Mouse (Mus musculus) mouse embryonic stem cell (cell line): ENCODE measurements around the gene Adprhl1.

Experiments
- in situ Hi-C, 2 experiments: fragments of 300-500 bp; cut with MboI; formaldehyde crosslinking; loops; 1 replicate in 1 of 2; 3 replicates in 1 of 2; pipeline ENCODE4 v1.14.3; 2019 to 2020; ENCODE audit warnings: low sequenced_read_pairs in 2 of 2, low pct_unique_long_range_greater_than_20kb in 1 of 2, mixed read lengths in 1 of 2; ENCODE audit not compliant: unreplicated experiment in 1 of 2

The Adprhl1 gene

DNA sequence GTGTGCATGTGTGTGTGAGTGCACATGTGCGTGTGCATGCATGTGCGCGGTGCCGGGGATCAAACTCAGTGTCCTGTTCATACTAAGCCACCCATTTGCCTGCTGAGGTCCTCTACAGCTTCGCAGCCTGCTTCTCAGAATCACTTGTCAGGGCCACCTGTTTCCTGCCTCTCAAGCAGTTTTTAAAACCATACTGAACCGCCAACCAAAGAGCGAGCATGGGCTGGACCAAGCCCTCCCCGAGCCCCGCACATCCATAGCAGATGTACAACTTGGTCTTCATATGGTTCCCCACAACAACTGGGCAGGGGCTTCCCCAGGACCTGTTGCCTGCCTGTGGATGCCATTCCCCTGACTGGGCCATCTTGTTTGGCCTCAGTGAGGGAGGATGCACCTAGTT, 13.9 kb downstream of the Adprhl1 start:
- in situ Hi-C loops = no loop called here

DNA sequence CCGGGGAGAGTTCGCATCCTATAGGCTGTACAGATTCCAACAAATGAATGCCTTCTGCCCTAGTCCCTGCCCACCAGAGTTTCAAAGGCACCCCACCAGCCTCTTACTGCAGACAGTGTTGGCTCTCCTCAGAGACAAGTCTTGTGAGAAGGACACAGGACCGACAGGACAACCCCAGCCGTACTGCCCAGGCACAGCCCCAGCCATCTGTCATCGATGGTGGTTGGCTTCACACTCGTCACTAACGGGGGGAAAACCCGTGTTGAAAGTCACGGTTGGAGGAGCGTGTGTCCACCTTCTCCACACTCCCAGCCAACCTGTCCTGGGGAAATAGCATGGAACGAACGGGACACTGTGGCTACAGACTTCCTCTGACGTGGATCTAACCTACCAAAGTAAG, 19.2 kb downstream of the Adprhl1 start:
- in situ Hi-C loops = no loop called here

DNA sequence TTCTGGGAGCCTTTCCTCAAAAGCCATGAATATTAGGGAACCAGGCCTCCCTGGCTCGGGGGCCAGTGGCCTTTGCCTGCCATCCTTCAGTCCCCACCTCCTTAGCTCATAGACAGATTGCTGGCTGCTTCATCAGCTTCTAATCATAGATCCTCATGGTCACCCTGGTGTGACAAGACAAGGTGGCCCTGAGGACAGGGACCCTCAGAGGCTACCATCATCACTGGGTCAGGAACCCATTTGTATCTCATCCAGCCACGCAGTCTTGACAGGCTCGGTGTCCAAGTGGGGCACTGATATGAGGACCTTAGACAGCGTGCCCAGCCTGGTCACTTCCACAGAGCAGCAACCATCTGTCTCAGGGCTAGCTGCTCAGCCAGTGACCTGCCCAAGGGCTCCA, 23.5 kb downstream of the Adprhl1 start:
- in situ Hi-C loops = no loop called here

DNA sequence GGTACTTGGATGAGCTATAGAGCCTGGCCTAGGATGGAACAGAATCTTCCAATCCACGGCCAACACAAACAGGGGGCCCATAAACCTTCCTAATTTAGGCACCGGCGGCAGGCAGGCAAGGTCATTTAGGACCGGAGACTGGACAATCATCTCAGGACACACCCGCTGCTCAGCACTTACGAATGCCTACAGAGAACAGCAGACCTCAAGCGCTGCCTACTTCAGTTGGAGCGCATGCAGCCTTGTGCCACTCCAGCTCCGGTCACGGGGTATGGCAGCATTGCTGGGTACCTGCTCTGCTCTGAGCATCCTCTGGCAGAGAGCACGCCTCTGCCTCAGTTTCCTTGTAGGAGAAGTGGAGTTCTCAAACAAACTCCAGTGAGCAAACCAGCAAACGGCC, 24.2 kb downstream of the Adprhl1 start:
- in situ Hi-C loops = no loop called here

DNA sequence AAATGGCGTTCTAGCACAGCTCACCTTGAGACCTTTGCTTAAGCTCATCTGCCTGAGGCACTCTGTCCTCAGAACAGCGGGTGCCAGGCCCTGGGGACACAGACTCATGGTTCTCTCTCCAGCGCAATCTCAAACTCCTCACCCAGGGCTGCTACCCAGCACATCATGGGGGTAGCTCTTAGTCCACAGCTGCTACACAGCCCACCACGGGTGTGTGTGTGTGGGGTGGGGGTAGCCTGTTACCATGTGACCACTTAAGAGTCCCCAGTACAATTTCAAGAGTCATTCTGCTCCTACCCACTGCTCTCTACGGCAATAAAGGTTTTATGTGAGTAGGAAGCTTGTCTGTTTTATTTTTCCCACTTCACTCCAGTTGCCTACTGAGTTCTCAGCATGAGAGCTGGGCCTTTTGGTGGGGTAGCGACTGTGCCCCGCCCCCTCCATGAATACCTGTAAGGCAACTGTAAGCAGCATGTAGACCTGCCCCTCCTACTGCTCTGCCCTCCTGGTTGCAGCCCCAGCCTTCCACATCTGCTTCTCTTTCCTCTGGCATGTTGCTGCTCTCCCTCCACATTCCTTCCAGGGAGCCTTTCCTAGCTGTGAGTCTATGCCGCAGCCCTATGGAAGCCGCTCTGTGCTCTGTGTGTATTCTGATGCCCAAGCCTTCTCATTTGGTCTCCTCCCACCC, 24.9 kb downstream of the Adprhl1 start:
- in situ Hi-C loops = no loop called here

DNA sequence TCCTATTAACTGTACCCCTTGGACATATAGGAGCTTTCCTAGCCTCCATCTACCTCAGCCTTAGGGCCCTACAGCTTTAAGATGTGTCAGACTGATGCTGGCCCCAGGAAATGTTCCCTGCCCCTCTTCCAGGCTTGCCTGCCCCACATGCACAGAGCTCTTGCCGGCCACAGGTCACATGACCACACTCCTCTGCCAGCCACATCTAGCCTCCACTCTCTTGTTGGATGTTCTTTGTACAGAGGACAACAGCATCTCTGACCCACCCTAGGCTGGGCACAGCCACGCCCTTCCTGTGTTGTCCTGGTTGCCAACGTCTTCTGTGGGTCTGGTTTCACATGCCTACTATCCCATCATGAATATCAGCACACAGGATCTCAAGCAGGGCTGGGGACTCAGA, 26.8 kb downstream of the Adprhl1 start:
- in situ Hi-C loops = no loop called here

DNA sequence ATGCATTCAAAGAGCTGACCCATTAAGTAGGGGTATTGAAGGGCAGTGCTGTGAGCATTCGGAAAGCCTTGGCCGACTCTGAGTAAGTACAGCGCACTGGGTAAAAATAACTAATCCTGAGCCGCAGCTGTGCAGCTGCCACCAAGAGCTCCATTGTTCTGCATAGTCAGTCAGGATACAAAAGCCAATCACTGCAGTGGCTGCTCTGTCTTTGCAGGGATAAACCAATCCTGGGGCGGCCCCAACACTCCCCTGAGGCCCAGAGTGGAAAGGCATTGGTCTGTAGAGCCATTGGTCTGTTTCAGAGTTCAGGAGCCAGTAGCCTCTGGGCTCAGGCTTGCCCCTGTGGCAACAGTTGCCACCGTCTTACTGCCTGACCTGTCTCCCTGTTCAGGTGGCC, 27.7 kb downstream of the Adprhl1 start:
- in situ Hi-C loops = no loop called here

DNA sequence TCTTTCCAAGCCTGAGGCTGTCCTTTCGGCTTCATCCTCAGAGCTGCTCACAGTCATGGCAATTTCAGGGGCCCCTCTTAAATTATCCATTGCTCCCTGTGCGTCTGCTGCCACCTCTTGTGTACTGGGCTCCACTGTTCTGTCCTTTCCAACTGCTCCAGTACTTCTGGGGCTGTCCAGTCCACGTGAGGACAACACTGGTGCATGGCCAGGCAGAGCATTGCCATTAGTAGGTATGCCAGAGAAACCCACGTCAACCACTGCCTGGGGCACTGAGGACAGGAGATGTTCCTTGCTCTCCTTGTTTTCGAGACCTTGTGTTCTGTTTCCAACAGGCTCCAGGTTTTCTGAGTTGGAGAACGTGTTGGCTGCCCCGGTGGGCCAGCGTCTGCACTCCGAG, 29.5 kb downstream of the Adprhl1 start:
- in situ Hi-C loops = no loop called here

DNA sequence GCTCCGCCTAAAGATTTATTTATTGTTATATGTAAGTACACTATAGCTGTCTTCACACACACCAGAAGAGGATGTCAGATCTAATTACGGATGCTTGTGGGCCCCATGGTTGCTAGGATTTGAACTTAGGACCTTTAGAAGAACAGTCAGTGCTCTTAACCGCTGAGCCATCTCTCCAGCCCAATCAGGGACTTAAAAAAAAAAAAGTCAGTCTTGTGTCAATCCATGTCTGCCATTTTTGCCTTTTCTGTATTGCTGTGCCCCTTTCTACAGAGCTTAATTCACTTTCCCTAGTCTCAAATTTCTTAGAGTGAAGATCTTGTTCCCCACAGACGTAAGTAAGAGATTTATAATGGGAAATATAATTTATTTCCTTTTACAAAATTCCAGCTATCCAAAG, 35.5 kb downstream of the Adprhl1 start:
- in situ Hi-C loops = no loop called here

DNA sequence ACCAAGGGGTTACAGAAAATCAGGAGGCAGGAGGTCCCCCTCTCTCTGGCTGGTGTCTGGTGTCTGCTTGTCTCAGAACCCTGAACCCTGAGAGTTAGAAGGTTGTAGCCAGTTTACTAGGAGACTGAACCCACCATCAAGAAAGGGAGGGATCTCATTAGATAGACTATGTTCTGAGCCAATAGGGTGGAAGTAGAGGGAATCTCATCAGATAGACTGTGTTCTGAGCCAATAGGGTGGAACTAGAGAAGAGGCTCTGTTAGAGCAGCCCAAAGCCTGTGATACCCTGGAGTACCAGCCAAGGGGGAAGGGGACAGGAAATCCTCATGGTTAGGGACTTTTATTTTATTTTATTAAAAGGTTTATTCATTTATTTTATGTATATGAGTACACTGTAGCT, 36.0 kb downstream of the Adprhl1 start:
- in situ Hi-C loops = no loop called here

DNA sequence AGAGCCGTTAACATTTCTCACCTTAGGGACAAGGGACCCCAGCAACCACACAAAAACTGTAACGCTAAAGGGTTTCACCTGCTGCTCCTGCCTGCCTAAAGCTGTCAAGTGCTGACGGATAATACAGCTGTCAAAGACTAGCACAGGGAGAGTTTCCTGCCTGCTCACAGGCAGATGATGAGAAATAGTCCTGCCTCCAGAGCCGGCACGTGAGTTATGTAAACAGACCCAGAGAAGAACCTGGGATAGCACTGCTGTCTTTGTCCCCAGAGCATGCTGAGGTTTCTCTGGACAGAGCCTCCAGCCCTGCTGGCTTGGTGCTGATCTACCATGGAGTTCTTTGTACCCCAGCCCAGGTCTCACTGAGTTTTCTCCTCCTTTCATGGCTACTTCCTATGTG, 36.9 kb downstream of the Adprhl1 start:
- in situ Hi-C loops = no loop called here

DNA sequence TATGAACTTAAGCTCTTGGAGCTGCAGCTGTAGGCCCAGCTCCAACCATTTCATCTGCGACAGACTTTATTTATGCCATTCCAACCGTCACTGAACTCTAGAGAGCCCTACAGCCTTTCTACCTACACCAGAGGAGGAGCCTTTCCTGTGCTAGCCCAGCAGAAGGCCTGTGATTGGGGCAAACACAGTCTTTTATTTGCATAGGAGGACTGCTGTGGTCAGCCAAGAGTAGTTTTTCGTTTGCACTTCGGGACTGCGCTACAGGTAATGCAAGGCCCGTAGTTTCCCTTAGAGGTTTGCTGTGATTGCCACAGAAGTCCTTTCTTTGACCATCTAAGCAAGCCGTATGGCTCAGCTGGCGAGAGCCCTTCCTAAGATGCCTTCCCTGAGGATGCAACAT, 37.6 kb downstream of the Adprhl1 start:
- in situ Hi-C loops = no loop called here

DNA sequence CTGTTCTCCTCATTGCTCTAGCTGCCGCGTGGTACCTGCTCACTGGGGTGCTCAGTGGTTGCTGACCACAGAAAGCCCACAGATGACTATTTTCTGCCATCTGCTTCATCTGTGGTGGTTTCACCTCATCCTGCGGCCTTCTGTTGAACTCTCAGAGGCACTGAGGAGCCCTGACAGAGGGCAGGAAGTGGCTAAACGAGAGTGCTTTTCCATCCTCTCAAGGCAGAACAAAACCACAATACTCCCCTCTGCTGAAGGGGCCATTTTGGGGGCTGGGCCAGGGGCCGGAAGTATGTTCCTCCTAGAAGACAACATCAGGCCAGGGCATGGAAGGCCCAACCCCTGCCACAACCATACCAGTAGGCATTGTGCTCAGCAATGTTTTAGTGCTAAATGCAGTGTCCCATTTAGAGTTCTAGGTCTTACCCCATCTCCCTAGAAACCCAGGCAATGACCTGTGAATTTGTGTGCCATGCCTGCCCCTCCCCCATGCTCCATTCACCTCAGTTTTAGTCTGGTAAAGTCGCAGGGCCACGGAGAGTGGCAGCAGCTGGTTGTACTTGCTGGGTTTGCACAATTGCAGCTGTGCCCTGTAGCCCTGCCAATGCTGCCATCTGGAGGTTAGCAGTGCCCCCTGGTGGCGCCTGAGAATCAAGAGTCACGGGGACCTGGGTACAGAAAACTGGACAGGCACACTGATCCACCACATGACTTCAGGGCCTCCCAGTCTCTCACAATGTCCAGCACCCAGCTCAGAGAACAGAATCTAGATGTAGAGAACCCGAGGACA, 40.3 kb downstream of the Adprhl1 start:
- in situ Hi-C loops = no loop called here

DNA sequence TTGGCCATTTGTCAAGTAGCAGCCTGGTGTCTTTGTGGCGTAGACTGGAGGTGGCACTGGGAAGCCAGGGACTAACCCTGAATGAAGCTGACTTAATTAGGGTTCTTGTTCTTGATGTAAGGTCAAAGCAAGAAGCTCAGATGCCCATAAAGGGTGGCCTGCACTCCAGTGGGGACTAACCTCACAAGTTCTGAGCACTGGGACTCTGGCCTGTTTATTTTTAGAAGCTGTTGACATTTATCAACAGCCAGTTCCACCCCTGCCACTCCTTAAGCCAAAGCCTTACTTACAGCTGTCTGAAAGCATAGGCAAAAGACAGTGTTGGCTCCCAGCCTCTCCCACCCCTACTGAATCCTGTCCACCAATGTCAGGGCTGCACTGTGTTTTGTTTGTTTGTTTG, 44.2 kb downstream of the Adprhl1 start:
- in situ Hi-C loops = no loop called here

DNA sequence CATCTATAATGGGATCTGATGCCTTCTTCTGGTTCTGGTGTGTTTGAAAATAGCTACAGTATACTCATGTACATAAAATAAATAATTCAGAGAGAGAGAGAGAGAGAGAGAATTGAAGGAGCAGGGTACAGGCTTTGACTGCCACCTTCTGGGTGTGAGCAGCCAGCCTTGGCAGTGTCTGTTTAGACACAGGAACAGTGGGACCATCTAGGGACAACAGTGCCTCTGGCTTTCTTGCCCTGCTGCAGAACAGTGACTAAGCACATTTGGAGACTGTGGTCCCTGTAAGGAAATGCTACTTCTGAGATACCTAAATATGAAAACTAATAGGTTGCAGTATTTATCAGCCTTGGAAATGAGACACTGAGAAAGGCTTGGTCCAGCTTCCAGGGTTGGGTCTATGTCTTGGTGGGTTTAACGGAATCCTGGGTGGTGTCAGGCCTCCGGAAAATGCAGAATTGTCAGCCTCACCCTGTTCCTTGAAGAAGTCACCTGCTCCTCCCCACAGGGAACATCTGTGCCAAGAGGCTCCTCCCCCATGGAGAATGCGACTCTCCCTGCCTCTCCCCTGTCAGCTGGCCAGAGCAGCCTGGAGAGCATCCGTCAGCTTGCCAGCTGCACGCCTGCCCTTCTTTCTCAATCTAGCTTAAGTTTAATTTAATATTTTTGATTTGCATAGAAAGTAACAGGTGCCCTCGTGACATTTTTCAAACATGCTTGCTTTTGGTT, 45.2 kb downstream of the Adprhl1 start:
- in situ Hi-C loops = no loop called here

DNA sequence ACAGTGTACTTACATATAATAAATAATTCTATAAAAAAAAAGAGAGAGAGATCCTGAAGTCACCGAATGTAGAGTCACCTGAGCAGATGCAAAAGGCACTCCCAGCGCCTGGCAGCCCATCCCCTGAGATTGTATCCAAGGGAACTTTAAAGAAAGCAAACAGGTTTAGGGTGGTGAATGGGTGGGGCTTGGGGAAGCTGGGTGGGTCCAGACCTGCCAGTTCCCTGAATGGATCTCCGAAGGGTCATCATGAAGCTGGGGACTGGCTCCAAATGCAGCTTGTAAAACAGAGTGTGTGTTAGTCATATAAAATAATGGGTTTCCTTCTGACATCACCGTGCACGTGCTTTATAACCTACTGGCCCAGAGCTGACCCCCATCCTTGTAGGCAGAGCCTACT, 47.7 kb downstream of the Adprhl1 start:
- in situ Hi-C loops = no loop called here

DNA sequence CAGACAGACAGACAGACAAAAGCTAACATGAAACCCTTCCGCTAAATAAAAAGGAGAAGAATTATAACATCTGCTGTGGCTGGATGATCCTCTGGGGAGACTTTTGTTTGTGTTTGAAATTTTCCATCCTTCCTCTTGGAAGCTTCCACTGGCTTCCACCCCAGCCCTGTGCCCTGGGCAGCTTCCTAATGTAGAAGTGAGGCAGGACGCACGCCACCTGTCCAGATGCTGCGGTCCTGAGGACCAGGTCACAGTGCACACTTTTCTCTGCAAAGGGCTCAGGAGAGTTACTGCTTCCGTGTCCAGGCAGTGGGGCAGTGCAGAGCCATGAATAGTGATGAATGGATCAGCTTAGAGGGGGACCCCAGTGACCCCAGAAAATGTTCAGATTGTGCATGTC, 48.7 kb downstream of the Adprhl1 start:
- in situ Hi-C loops = no loop called here

DNA sequence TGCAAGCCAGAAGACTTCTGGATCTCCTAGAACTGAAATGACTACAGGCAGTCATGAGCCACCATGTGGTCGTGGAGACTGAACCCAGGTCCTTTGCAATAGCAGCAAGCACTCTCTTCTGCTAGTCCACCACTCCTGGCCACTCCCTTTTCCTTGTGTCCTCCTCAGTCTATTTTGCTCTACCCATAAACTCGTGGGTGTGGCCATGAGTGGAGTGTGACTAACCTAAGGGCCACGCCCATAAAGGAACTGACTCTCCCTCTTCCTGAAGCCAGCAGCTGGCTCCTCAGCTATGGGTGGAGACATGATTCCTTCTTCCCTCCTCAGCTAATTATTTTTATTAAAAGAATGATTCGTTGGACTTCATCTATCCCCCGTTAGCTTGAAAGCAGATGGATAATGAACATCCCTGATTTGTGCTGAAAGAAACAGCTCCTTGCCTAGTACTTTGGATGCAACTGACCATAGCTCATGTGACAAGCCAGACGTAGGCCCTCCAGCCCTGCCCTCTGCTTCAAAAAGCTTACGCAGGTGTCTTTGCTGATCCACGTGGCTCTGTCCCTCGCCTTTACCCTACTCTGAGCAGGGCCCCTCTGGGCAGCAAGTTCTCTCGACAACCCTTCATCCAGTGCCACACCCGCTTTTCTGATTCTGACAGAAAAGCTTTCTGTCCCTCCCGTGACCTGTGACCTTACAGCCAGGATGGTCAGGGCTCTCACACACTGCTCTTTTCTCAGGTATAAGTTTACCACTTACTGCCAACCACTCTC, 49.4 kb downstream of the Adprhl1 start:
- in situ Hi-C loops = no loop called here

DNA sequence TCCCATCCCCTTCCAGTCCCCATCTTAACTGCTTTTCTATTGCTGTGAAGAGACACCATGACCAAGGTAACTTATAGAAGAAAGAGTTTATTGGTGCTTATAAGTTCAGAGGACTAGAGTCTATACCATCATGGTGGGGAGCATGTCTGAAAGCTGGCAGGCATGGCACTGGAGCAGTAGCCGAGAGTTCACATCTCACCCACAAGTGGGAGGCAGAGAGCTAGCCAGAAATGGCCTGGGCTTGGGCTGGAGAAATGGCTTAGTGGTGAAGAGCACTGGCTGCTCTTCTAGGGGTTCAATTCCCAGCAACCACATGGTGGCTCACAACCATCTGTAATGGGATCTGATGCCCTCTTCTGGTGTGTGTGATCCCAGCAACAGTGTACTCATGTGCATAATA, 50.5 kb downstream of the Adprhl1 start:
- in situ Hi-C loops = no loop called here
